Mouse (Mus musculus) right cerebral cortex, postnatal 4 days (tissue): ENCODE data around the gene Zfp62.
"Not testable (repeated sequence)": the region's sequence is repeated elsewhere in the genome, so short reads cannot be mapped to it uniquely, and the experiment has no call there.

Experiments
- DNase-seq: peaks from one replicate; pipeline ENCODE4 v3.0.0-alpha.2; 2022

Zfp62 gene

GRCm38 (mm10) chr11:49203129-49203768 lies at the start of gene Zfp62:
Zfp62 (plus strand) TSS chr11:49203292.
- peak; percentile 92 for DNase-seq

GRCm38 (mm10) chr11:49154077-49154476 lies 49.0 kb upstream of the Zfp62 start, which contains the start of gene Olfr1394:
Olfr1394 (plus strand) TSS chr11:49154377.
- DNase-seq: no peak

GRCm38 (mm10) chr11:49156821-49157814 lies 46.0 kb upstream of the Zfp62 start:
- DNase-seq: no peak

DNA sequence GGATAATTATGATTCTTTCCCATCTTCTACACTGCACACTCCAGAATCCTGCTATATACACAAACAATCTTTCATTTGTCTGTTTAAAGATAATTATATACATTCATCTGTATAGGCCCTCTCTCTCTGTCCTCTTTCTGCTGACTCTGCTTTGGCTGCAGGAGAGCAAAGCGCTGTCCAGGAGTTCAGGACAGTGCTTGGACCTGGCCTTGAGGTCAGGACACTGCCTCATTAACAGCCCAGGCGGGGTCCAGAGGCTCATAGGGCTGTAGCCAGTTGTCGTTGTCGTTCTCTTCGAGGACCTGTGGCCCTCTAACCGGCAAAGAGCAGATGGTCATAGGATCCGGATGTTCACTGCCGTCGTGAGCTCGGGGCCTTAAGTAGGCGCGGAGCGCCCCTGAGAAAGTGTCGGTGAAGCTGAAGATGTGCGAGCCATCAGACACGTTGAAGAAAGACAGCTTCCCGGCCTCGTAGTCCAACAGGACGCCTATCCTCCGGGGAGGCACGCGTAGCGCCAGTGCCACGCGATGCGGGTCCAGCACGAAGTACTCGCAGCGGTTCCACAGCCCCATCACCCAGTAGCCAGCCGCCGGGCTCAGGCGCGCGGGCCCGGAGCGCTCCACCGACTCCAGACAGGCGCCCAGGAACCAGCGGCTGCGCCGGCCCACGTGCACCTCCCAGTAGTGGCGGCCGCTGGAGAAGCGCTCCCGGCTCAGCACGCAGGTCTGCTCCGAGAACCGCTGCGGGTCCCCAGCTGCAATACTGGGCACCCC lies 34.1 kb upstream of the Zfp62 start:
- peak; percentile 40 for DNase-seq

GRCm38 (mm10) chr11:49170576-49170975 lies 32.5 kb upstream of the Zfp62 start:
- DNase-seq: no peak

- DNase-seq: no peak
Measured at GRCm38 (mm10) chr11:49175345-49175744, 27.7 kb upstream of the Zfp62 start.

DNA sequence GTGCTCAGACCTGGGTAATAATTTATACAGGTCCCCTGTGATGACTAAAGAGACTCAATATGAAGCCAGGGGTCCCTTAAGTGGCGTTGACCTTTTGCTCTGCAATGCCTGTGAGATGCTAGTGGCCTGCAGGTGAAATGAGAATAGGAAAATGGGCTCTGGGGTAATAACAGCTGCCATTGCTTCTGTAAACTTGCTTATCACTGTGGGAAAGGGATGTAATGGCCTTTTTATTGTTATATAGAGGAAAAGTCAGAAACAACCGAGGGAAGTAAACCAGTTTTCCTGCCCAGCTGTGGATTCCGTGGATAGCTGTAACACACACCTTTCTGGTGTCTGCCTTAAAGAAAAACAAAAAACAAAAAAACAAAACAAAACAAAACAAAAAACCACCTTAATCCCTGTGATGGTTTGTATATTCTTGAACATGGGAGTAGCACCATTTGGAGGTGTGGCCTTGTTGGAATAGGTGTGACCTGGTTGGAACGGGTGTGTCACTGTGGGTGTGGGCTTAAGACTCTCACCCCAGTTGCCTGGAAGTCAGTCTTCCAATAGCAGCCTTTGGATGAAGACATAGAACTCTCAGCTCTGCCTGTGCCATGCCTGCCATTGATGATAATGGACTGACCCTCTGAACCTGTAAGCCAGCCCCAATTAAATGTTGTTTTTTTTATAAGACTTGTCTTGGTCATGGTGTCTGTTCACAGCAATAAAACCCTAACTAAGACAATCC lies 26.9 kb upstream of the Zfp62 start:
- not testable (repeated sequence) for DNase-seq

DNA sequence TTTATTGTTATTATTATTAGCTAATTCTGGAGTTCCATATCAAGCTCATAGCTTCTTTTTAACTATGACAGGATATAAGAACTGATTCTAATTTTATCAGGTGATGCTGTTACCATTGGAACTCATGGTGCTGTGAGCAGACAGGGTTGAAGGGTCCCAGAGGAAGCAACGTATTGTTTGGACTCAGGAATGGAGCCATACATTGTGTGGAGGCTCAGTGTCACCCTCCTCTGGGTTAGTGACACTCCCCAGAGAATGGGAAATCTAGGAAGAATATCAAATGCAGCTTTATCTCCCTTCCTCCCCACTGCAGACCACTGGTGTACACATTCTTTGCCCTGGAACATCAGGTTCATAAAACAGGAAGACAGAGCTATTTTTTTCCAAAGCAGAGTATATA lies 19.9 kb upstream of the Zfp62 start:
- no peak for DNase-seq

DNA sequence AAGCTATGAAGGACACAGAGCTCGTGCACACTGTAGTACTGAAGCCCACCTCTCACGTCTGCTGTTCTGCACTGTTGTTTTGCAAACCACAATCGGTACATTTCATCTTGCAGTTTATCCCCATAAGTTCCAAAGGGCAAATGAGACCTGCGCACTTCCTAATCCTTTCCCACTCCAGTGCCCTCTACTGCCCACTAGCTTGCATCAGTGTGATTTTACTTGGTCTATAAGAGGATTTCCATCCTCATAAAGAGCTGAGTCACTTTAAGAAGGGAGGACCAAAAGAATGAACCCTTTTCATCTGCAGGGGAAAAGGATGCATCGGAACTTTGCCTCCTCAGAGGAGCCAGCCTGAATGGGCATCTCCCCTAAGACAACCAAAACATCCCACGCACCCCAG lies 16.6 kb upstream of the Zfp62 start:
- no peak for DNase-seq

DNA sequence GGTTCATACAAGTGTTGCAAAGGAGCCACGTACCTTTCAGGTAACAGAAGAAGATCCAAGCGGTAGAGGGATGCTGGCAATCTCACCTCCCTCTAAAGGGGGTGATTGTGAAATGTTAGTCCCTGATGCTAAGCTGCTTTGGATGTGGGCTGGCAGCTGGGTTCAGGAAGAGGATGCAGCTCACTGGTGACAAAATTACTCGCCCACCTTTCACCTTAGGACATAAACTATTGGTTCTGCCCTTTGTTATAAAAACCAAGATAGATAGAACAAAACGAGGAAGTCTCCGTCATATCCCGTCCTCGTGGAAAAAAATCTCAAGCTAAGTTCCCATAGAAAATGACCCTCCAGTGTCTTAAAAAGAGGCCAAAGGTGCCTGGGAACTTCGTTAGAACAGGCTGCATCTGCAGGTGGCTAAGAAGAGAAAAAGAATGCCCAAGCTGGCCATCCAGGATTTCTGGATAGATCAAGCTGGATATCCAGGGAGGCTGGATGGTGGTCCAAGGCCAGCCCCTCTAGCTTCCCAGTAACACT lies 16.1 kb upstream of the Zfp62 start, which contains the start of gene Btnl9:
TSS of gene Btnl9 (minus strand) at position 205 of the 534 bp plus-strand sequence.
- no peak for DNase-seq

DNA sequence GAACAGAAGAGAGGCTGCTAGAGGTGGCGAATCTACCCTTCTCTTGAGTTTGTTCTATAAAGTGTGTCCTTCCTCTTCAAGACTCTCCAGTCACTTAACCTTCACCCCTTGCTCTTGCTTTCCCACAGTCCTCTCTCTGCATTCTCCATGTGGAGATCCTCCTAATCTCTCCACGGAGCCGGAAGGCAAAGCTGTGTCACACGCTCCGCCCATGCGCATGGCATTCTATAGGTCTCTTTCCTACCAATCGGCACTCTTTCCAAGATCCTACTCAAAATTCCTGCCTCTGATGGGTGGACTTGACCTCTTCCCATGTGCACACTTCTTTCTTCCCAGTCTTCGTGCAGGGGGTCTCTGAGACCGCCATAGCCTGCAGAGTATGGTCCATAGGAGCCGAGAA lies 15.4 kb upstream of the Zfp62 start:
- DNase-seq: no peak

DNA sequence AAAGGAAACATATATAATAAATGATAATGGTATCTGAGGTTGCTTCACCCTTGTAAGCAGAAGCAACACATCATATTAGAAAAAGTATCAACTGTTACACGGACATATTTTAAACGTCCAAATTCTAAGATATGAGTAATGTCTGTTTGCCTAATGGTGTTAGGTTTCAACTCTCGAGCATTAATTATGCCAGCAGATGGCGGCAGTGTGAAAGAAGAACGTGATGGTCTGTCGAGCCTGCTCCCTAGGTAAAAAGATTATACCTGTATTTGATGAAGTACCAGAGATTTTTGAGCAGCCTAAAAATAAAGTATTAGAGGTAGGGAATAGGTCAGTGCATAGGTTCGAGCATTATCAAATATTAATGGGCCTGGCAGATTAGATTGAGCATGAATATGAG lies 13.4 kb upstream of the Zfp62 start:
- peak; percentile 51 for DNase-seq

- no peak for DNase-seq
Measured at GRCm38 (mm10) chr11:49191083-49191482, 12.0 kb upstream of the Zfp62 start.

DNA sequence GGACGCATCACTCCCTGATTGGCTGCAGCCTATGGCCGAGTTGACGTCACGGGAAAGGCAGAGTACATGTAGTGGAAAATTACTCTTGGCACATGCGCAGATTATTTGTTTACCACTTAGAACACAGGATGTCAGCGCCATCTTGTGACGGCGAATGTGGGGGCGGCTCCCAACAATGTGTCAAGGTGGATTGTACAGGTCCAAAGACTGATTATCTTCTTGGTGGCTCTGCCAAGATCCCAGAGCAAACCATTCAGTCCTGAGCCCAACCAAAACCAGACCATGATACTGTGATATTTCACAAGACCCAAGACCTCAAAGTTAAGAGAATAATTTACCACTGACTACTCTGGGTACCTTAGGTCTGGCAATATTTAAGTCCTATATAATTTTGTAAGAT lies 8.3 kb upstream of the Zfp62 start:
- DNase-seq: not testable (repeated sequence)

GRCm38 (mm10) chr11:49195819-49196322 lies 7.2 kb upstream of the Zfp62 start:
- DNase-seq: no peak

GRCm38 (mm10) chr11:49200666-49201065 lies 2.4 kb upstream of the Zfp62 start:
- DNase-seq: no peak

GRCm38 (mm10) chr11:49201142-49201541 lies 1.9 kb upstream of the Zfp62 start:
- no peak for DNase-seq

DNA sequence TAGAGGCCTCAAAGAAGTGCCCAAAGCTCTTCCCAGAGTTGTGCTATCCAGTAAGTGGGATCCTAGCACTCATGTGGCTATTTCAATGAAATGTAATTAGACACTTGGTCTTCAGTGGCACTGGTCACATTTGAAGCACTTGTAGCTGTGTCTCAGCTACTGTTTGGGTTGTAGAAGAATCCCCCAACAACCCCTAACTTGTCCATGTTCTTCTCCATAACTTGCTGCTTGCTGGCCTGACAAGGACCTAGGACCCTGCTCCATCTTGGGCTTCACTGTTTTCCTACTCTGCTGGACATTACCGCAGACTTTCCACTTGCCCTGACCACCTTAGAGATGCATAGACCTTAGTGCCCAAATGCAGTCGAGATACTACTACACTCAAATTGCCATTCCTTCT lies 1.0 kb upstream of the Zfp62 start:
- no peak for DNase-seq

- DNase-seq: peak; percentile 4
Measured at GRCm38 (mm10) chr11:49202523-49203061, 500 bp upstream of the Zfp62 start.

DNA sequence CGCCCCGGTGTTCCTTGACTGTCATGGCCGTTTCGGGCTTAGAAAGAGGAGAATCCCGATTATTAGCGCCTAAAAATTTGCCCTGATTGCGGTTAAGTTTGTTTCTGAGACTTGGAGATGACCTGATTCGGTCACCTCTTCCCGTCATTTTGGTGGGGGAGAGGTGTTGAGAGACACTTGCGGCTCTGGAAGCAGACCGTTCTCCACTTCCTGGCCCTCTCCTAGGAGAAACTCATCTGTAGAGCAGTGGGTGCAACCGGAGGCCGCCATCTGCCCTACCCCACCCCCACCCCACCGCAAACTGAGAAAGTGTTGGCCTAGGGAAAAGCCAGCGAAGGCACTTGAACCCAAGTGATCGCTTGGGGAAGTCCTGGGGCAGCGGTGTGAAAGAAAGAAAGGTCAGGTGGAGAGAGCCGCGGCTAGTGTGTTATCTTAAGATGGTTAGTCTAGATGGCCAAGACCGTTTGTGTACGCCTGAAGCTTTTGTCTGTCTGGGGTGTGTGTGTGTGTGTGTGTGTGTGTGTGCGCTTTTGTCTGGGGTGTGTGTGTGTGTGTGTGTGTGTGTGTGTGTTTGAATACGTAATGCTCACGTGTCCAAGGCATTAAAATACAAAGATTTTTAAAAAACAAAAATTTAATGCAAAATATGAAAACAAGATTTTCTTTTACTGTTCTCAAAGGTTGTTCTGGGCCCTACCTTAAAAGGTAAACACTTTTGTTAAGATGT lies 842 bp downstream of the Zfp62 start:
- peak; percentile 36 for DNase-seq

- no peak for DNase-seq
Measured at GRCm38 (mm10) chr11:49205080-49205590, 2.0 kb downstream of the Zfp62 start.
